Mouse (Mus musculus) brain, embryonic 14.5 days (tissue): ENCODE measurements around the gene D330045A20Rik.

Experiments
- CTCF ChIP-seq: fragments of 200-500 bp; IDR thresholded peaks from 2 replicates; pipeline ENCODE4 v1.5.1; 2012; ENCODE audit warnings: inconsistent platforms, mild to moderate bottlenecking, moderate library complexity, borderline replicate concordance; ENCODE audit not compliant: insufficient read depth, insufficient read length; ENCODE audit errors: extremely low read depth
- POLR2A ChIP-seq: fragments of 200-500 bp; IDR thresholded peaks from 2 replicates; pipeline ENCODE4 v1.6.1; 2012; ENCODE audit warnings: mild to moderate bottlenecking, inconsistent platforms, borderline replicate concordance; ENCODE audit not compliant: poor library complexity, insufficient read depth, insufficient read length, severe bottlenecking; ENCODE audit errors: extremely low read depth

DNA sequence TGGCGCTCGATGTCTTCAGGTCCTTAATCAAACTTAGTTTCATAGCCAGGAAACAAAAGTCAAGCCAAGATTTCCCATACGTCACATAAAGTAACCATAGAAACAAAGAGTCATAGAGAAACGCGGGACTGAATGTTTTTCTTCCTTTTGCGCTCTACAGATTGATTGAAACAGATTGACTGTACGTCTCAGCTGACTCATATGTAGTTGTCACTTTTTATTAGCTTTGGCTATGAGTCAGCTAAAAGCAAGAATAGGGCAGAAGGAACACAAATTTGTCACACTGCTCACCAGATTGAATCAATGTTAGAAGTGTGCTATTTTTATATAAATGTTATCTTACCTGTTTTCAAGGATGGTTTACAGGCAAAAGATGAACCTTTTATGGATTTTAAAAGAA, 63.6 kb downstream of the D330045A20Rik start:
- TF ChIP-seq POLR2A (no peak), CTCF (no peak)
